Mouse (Mus musculus) brain, adult 10 weeks (tissue): ENCODE data around the gene Psmd6. TPM values are rescaled to one million over a fixed set of nuclear protein-coding genes. Genes with fewer than 3 reads are reported as not detected.

Experiments used
- polyA plus RNA-seq: library from polyadenylated mRNA; stranded (reverse); fragments of 350-450 nt; fragmentation: Illumina TruSeq; extraction: RNeasy Lipid Tissue Mini Kit (QIAGEN cat#74804); gene quantifications from one replicate; pipeline ENCODE4 v1.2.3, GENCODE M21; 2015; ENCODE audit warnings: low read depth, low replicate concordance

The Psmd6 gene
- 134 TPM for polyA plus RNA-seq

GRCm38 (mm10) chr14:14120230-14121096 is at the start of gene Psmd6:
Gene Psmd6 (minus strand): TSS chr14:14120984.

Other genes with a start within 250 kb of the Psmd6 start
- gene Gm281, start 206.5 kb downstream of the Psmd6 start, polyA plus RNA-seq = not detected
- 13.7 TPM for gene Atxn7, start 159.5 kb downstream of the Psmd6 start, polyA plus RNA-seq
- gene Thoc7, start 159.1 kb downstream of the Psmd6 start, polyA plus RNA-seq = 136 TPM
- gene Olfr720, start 65.9 kb upstream of the Psmd6 start, polyA plus RNA-seq = not detected
- gene Olfr31, start 201.8 kb upstream of the Psmd6 start, polyA plus RNA-seq = not detected
- gene Il3ra, start 225.3 kb upstream of the Psmd6 start, polyA plus RNA-seq = 2.1 TPM